Mouse (Mus musculus) left cerebral cortex, adult 8-10 months (tissue): ENCODE measurements around the gene Mettl24. TPM values are rescaled to one million over a fixed set of nuclear protein-coding genes. Genes with fewer than 3 reads are reported as not detected.

ENCODE experiments used
- DNase-seq, 2 experiments: peaks; one replicate each; pipeline ENCODE4 v3.0.0; 2022; ENCODE audit warnings: low spot score in 2 of 2
- total RNA-seq, 4 experiments: library from RNA; stranded (reverse); gene quantifications; 2 replicates each; pipeline ENCODE4 v1.2.4; 2022

Mettl24 gene
- total RNA-seq: 1 to 10 TPM; 2.9 to 4.3 (median 3.2) TPM

GRCm38 (mm10) chr10:40683092-40683867, at the start of gene Mettl24:
Gene Mettl24 (plus strand): TSS chr10:40683282.
- peak in 1 of 2 experiments; percentile 49 for DNase-seq

GRCm38 (mm10) chr10:40637331-40637730, 45.8 kb upstream of the Mettl24 start:
- DNase-seq: no peak

DNA sequence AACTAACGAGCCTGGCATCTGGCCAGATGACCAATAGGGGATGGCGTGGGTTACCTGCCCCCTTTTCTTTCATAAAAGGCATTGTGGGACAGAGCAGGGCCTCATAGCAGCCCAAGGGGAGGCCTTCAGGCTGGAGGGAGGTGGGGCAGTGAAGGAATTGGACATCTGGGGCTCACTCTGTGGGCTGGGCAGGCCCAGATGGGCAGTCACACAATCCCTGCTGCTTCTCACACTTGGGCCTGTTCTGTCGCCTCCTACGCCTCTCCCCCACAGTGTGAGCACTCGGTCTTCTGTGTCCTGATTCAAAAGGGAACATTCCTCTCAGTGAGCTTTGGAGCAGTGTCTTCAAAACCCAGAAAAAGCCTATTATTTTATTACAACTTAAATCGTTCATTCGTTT, 44.8 kb upstream of the Mettl24 start:
- DNase-seq: peak; percentile 47 to 91

DNA sequence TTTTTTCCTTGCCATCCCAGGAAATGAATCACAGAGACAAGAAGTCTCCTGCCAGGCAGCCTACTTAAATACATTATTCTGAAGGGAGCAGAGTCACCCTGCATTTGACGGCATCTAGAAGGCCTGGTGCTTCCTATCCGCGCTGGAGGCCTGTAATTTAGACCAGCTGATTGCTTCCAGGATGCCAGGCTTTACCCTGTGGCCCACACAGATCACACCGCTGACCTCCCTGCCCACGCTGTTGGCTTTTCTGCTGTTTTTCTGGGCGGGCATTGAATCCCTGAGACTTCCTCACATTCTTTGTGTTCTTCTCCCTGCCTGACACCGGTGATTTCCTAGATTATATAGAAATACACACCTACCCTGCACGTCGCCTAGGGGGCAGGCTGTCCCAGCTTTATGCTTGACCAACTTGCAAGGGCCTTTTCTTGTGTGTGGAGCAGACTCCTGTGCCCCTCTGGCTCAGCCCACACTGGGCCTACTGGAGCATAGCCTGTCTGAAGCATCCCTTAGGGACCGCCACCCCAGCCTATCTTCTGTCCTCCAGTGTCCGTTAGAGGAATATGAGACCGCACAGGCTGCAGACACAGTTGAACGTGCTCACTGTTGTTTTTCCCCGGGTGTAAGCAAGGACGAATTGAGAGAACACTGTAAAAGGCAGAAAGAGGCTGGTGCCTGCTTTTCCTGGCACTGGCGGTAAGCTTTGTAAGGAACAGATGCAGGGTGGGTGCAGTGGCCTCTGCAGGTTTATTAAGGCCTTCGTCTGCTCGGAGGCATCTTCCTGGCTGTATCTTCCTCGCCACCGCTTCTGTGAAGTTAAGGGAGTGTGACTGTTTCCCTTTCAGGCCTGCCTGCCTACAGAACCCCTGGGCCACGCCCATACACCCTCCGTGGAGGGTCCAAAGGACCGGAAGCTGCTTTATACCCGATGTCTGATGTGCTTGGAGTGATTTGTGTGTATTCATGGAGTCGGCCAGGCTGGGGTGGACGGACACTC, 44.0 kb upstream of the Mettl24 start:
- peak in 1 of 2 experiments; percentile 68 for DNase-seq

DNA sequence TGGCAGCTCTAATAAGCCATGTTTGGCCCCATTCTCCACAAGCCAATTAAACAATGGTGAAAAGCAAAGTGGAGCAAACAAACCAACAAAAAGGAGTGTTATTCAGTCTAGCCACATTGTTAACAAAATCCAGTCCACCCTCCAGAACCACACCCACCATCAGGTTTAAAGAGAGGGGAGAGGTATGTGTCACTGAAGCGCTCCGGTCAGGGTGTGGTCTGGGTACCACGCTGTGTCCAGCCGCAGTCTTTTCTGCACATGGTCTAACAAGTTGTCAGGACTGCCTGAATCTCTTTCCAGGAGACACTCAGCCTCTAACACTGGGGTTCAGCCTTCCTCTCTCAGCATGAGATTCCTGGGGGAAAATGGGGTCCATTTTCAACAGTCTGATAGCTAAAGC, 42.7 kb upstream of the Mettl24 start:
- no peak for DNase-seq

- no peak for DNase-seq
Measured at GRCm38 (mm10) chr10:40641901-40642300, 41.2 kb upstream of the Mettl24 start.

DNA sequence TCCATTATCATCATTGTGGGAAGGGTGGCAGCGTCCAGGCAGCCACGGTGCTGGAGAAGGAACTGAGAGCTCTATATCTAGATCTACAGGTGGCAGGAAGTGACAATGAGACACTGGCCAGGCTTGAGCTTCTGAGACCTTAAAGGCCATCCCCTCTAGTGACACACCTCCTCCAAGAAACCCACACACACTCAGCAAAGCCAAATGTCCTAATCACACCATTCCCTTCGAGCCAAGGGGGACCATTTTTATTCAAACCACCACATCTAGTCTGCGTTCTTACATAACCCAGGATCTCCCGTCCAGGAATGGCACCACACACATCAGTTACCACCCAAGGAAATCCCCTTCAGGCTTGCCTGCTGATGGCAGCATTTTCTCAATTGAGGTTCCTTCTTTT, 40.0 kb upstream of the Mettl24 start:
- no peak for DNase-seq

GRCm38 (mm10) chr10:40644456-40644855, 38.6 kb upstream of the Mettl24 start:
- no peak for DNase-seq

GRCm38 (mm10) chr10:40645346-40645745, 37.7 kb upstream of the Mettl24 start:
- no peak for DNase-seq

DNA sequence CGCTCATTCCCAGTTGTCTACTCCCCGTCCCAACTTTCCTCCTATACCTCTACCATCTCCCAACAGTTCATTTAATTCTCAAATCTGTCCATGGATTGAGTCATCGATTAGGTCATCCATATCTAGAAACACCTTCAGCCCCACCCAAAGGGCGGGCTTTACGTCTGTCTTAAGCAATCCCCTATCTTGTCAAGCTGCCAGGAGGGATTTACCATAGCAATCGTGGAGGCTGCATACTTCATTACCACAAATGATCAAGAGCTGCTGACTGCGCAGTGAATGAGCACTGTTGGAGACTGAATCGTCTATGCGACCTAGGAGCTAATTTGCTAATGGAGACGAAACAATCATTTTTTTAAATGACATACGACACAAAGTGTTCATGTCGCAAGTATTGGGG, 34.3 kb upstream of the Mettl24 start:
- DNase-seq: no peak

DNA sequence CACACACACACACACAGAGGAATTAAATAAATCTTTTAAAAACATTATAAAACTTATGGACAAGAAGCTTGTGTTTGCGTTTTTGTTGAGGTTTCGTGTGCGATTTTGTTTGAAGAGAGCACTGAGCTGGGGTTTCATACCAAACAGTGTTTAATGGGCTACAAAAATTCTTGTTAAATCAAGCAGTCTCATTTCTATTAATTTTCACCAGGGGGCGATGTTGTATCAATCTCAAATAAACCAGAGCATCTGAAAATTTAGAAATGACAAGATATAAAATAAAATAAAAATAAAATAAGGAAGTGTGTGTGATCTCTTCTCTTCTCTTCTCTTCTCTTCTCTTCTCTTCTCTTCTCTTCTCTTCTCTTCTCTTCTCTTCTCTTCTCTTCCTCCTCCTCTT, 33.4 kb upstream of the Mettl24 start:
- no peak for DNase-seq

- DNase-seq: no peak
Measured at GRCm38 (mm10) chr10:40651676-40652075, 31.4 kb upstream of the Mettl24 start.

- no peak for DNase-seq
Measured at GRCm38 (mm10) chr10:40665270-40665669, 17.8 kb upstream of the Mettl24 start.

- no peak for DNase-seq
Measured at GRCm38 (mm10) chr10:40666943-40667342, 16.1 kb upstream of the Mettl24 start.

GRCm38 (mm10) chr10:40668640-40669039, 14.4 kb upstream of the Mettl24 start:
- no peak for DNase-seq

- DNase-seq: no peak
Measured at GRCm38 (mm10) chr10:40672587-40673296, 10.3 kb upstream of the Mettl24 start.

DNA sequence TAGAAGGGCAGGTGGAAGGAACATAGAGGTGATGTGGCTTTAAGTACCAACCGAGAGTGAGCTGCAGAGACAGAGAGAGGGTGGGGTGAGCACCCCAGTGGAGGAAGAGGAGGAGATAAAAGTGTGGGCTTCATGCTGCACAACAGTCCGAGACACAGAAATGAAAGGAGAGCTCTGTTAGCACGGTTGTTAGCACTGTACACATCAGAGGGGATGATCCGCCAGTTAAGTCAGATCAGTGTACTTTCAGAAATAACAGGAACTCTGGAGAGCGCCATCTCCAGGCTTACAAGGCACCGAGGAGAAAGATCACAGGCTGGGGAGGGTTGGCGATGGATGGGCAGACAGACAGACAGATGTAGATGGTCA, 9.8 kb upstream of the Mettl24 start:
- DNase-seq: no peak

GRCm38 (mm10) chr10:40674151-40674550, 8.9 kb upstream of the Mettl24 start:
- DNase-seq: no peak

- DNase-seq: no peak
Measured at GRCm38 (mm10) chr10:40675921-40676320, 7.2 kb upstream of the Mettl24 start.

DNA sequence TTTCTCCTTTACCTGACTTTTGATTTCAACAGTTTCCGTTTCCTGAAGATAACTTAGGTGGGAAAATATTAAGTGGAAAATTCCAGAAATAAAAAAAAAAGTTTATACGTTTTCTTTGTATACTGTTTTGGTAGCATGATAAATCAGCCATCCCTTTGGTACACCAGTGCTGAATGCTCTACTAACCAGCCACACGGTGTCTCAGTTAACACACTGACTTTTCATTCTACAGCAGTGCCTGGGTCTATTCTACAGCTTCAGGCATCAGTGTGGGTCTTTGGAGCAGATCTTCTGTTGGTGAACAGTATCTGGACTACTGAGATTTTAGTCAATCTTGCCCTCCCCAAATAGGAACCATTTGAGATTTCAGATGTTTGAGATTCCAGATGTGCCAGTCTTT, 4.6 kb upstream of the Mettl24 start:
- DNase-seq: no peak

DNA sequence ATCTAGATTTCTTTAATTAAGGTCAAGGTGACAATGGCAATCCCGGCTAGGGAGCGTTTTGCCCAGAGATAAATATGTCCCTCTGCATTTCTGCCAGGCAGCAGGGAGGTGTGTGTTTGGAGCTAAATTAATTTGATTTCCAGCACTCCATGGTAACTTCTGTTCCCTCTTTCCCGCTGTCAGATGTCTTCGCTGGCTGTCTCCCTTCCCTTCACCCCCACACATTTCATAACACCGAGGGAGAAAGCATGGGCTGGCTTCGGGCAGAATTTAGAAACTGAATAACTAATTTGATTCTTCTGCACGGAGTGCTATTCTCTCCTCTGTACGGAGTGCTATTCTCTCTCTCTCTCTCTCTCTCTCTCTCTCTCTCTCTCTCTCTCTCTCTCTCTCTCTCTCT, 612 bp upstream of the Mettl24 start:
- DNase-seq: peak in 1 of 2 experiments; percentile 84

GRCm38 (mm10) chr10:40683868-40684253, 779 bp downstream of the Mettl24 start:
- peak in 1 of 2 experiments; percentile 45 for DNase-seq
